Mouse (Mus musculus): ENCODE results near the gene Tada2a. TPM values are rescaled to one million over a fixed set of nuclear protein-coding genes. Genes with fewer than 3 reads are reported as not detected.

Tada2a gene
- 36.4 and 37.8 TPM in 2 replicates for polyA plus RNA-seq (2016; fragmentation: Nextera tagmentation; extraction: Ambion mirVana)

DNA sequence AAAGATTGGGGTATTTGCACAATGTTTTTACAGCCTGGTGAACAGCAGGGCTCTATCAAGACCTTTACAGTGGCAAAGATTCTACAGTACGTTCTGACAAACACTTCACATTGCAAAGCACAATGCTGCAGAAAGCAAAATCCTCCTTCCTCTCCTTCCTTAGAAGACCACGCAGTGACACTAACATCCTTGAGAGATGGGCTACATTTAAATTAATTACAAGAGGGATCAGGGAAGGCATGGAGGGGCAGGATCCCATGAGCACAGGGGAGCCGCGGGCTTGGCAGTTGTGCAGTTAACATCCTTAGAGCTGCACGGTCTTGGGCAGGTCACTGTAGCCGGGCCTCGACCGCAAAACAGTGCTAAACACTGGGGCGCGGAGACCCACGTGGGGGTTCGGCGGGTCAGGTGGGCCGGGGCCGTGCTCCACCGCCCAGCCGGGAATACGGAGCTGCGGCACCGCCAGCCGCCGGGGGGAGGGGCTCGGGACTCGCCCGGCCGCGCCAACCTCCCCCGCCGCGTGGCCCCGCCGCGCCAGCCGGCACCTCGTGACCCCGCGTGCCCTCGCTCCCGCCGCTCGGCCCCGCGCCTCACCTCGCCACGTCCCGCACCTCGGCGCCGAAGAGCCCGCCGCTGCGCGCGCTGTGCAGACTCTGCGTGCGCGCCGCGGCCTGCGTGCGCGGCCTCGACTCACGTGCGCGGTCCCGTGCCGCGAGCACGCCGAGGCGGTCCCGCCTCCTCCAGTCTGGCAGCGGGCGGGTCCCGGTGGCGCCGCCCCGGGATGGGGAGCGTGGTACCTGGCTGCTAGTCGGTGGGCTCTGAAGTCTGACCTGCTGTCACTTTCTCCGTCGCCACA, at the start of gene Tada2a, which contains the start of gene Acaca:
Gene Tada2a (minus strand): TSS at position 658 of the 856 bp plus-strand sequence.
Gene Acaca (plus strand): TSS at position 730 of the 856 bp plus-strand sequence.
- WGBS, result under 1% methylated on average over 82 of the region's 83 CpGs
- peaks cover 35% of the 10 kb centered on the region for H3K36me3 ChIP-seq

GRCm38 (mm10) chr11:84178571-84178970, 49.2 kb upstream of the Tada2a start:
- no peak for DNase-seq (ENCODE audit: low spot score)
- H3K27me3 ChIP-seq (ENCODE audit: low read depth, poor library complexity, severe bottlenecking), result peaks cover 18% of the 10 kb centered on the region; the same call in 1 of the 2 replicates
- peaks cover 31% of the 10 kb centered on the region for H3K4me1 ChIP-seq
- H3K4me3 ChIP-seq, result peak overlapping the region; percentile 79
- 54% methylated on average over 4 of the region's 4 CpGs for WGBS
- H3K27ac ChIP-seq (replicated peaks), result peak overlapping the region; percentile 97; the same call in 1 of the 2 replicates
- no peaks in the 10 kb centered on the region for H3K9me3 ChIP-seq (replicated peaks)
- no peaks in the 10 kb centered on the region for H3K36me3 ChIP-seq

More for the DNA sequence above, at the start of gene Tada2a, which contains the start of gene Acaca:
- Histone ChIP-seq H3K27ac (replicated peaks) (peak within 1 kb of the TSS; percentile 95), H3K4me3 (peak within 1 kb of the TSS; percentile 87), H3K9me3 (replicated peaks) (no peaks in the 10 kb centered on the region), H3K4me1 (peaks cover 17% of the 10 kb centered on the region), H3K27me3 (ENCODE audit: low read depth, poor library complexity, severe bottlenecking) (no peaks in the 10 kb centered on the region)
- peak; percentile 85 for DNase-seq (ENCODE audit: low spot score)

DNA sequence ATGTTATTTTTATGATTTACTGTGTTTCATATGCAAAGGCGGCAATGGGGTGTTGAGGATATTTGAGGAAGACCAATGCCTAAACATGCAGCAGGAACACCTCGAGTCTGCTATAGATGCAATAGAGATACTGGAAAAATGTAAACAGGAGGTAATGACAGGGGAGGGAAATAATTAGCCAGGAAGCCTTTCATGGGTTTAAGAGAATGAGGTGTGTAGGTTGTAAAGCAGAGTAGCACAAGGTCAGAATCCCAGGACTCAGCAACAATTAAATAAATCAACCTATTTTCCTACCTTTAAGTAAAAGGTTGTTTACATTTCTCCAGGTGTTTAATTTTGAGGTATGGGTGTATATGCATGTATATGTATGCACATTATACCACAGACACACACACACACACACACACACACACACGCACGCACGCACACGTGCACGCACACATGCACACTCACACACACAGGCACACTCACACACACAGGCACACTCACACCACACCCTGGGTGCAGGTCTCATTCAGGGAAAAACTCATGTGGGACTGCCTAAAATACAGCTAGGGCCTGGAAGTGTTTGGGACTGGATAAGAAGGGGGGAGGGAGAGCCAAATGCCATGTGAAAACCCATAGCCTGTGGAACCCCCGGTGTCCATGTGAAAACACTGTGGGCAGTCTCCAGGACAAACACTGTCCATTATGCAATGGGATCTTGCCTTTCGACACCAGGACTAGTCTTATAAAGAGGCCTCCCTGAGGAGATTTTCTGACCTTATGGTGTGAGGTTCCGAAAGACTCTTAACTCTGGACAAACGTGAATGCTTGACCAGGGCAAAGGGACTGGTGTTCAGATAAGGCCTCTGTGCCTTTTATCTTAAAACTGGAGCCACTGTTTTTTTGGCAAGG, 43.4 kb upstream of the Tada2a start:
- no peak overlapping the region for H3K4me3 ChIP-seq
- H3K27ac ChIP-seq (replicated peaks), result no peak overlapping the region
- peaks cover 14% of the 10 kb centered on the region for H3K4me1 ChIP-seq
- 67% methylated on average over 11 of the region's 11 CpGs for WGBS
- H3K36me3 ChIP-seq, result no peaks in the 10 kb centered on the region
- H3K27me3 ChIP-seq (ENCODE audit: low read depth, poor library complexity, severe bottlenecking), result peaks cover 6% of the 10 kb centered on the region; the same call in 1 of the 2 replicates
- no peaks in the 10 kb centered on the region for H3K9me3 ChIP-seq (replicated peaks)
- no peak for DNase-seq (ENCODE audit: low spot score)

GRCm38 (mm10) chr11:84168701-84169288, 39.4 kb upstream of the Tada2a start:
- no peak overlapping the region for H3K27ac ChIP-seq (replicated peaks)
- no peaks in the 10 kb centered on the region for H3K9me3 ChIP-seq (replicated peaks)
- H3K36me3 ChIP-seq, result no peaks in the 10 kb centered on the region
- no peak overlapping the region for H3K4me3 ChIP-seq
- 29% methylated on average over 7 of the region's 7 CpGs for WGBS
- H3K27me3 ChIP-seq (ENCODE audit: low read depth, poor library complexity, severe bottlenecking), result peaks cover 7% of the 10 kb centered on the region; the same call in 1 of the 2 replicates
- DNase-seq (ENCODE audit: low spot score), result no peak
- peaks cover 14% of the 10 kb centered on the region for H3K4me1 ChIP-seq

GRCm38 (mm10) chr11:84167046-84167526, 37.7 kb upstream of the Tada2a start, which contains the start of gene Gm11437:
Gene Gm11437 (minus strand): TSS chr11:84167476.
- no peak within 1 kb of the TSS for H3K4me3 ChIP-seq
- WGBS, result 90% methylated on average over 5 of the region's 5 CpGs
- no peaks in the 10 kb centered on the region for H3K36me3 ChIP-seq
- H3K9me3 ChIP-seq (replicated peaks), result no peaks in the 10 kb centered on the region
- no peak within 1 kb of the TSS for H3K27ac ChIP-seq (replicated peaks)
- peaks cover 7% of the 10 kb centered on the region for H3K4me1 ChIP-seq
- peaks cover 7% of the 10 kb centered on the region; the same call in 1 of the 2 replicates for H3K27me3 ChIP-seq (ENCODE audit: low read depth, poor library complexity, severe bottlenecking)
- DNase-seq (ENCODE audit: low spot score), result no peak

DNA sequence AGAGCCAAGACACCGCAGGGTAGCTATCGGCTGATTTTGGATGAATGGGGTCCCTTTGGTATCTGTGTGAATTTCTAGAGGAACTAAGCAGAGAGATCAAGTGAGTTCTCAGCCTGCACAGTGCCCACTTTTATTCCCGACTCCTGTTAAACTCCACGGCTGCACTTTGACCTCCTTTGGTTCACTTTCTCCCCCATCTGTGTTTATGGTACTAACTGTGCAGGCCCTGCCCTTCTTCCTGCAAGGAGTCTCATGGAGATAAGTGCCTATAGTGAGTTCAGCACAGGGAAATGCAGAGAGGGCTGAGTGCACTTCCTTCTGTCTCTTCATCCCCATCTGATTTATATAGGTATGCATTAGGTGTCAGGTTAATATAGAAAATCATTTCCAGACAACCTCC, 35.2 kb upstream of the Tada2a start:
- Histone ChIP-seq H3K4me3 (no peak overlapping the region), H3K9me3 (replicated peaks) (no peaks in the 10 kb centered on the region), H3K4me1 (peaks cover 7% of the 10 kb centered on the region), H3K27ac (replicated peaks) (no peak overlapping the region), H3K36me3 (no peaks in the 10 kb centered on the region), H3K27me3 (ENCODE audit: low read depth, poor library complexity, severe bottlenecking) (peaks cover 7% of the 10 kb centered on the region; the same call in 1 of the 2 replicates)
- no peak for DNase-seq (ENCODE audit: low spot score)
- WGBS, result 74% methylated on average over 4 of the region's 4 CpGs

GRCm38 (mm10) chr11:84164123-84164522, 34.7 kb upstream of the Tada2a start:
- peaks cover 7% of the 10 kb centered on the region; the same call in 1 of the 2 replicates for H3K27me3 ChIP-seq (ENCODE audit: low read depth, poor library complexity, severe bottlenecking)
- H3K9me3 ChIP-seq (replicated peaks), result no peaks in the 10 kb centered on the region
- WGBS, result 89% methylated on average over 6 of the region's 6 CpGs
- H3K4me3 ChIP-seq, result no peak overlapping the region
- DNase-seq (ENCODE audit: low spot score), result no peak
- no peaks in the 10 kb centered on the region for H3K36me3 ChIP-seq
- H3K27ac ChIP-seq (replicated peaks), result no peak overlapping the region
- H3K4me1 ChIP-seq, result peaks cover 7% of the 10 kb centered on the region

GRCm38 (mm10) chr11:84156535-84157262, 27.3 kb upstream of the Tada2a start:
- no peaks in the 10 kb centered on the region for H3K4me1 ChIP-seq
- H3K27me3 ChIP-seq (ENCODE audit: low read depth, poor library complexity, severe bottlenecking), result no peaks in the 10 kb centered on the region
- H3K4me3 ChIP-seq, result no peak overlapping the region
- no peaks in the 10 kb centered on the region for H3K36me3 ChIP-seq
- no peaks in the 10 kb centered on the region for H3K9me3 ChIP-seq (replicated peaks)
- H3K27ac ChIP-seq (replicated peaks), result no peak overlapping the region
- no peak for DNase-seq (ENCODE audit: low spot score)
- WGBS, result 94% methylated on average over 4 of the region's 4 CpGs

DNA sequence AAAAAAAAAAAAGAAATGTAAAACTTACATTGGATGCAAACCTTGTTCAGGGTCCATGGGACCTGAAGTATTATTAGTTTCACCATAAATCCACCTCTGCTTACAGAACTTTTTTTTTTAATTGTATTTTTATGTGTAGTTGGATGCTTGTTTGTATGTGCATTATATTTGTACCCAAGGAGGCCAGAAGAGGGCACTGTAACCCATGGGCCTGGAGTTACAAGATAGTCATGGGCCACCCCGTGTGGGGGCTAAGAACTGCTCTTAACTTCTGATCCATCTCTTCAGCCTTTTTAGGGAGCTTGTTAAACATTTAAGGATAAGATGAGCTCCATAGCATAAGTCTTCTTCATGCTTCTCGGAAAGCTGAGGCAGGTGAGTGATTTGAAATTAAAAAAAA, 21.5 kb upstream of the Tada2a start:
- no peak for DNase-seq (ENCODE audit: low spot score)
- 74% methylated on average over 2 of the region's 2 CpGs for WGBS

GRCm38 (mm10) chr11:84146081-84146480, 16.7 kb upstream of the Tada2a start:
- Histone ChIP-seq H3K36me3 (no peaks in the 10 kb centered on the region), H3K27ac (replicated peaks) (no peak overlapping the region), H3K4me1 (peaks cover 13% of the 10 kb centered on the region), H3K9me3 (replicated peaks) (no peaks in the 10 kb centered on the region), H3K4me3 (no peak overlapping the region), H3K27me3 (ENCODE audit: low read depth, poor library complexity, severe bottlenecking) (no peaks in the 10 kb centered on the region)
- no peak for DNase-seq (ENCODE audit: low spot score)
- 41% methylated on average over 3 of the region's 3 CpGs for WGBS

More for the DNA sequence above, 21.5 kb upstream of the Tada2a start:
- Histone ChIP-seq H3K36me3 (no peaks in the 10 kb centered on the region), H3K4me1 (peaks cover 8% of the 10 kb centered on the region), H3K4me3 (no peak overlapping the region), H3K9me3 (replicated peaks) (no peaks in the 10 kb centered on the region), H3K27ac (replicated peaks) (no peak overlapping the region), H3K27me3 (ENCODE audit: low read depth, poor library complexity, severe bottlenecking) (no peaks in the 10 kb centered on the region)

GRCm38 (mm10) chr11:84145201-84145798, 15.9 kb upstream of the Tada2a start:
- no peak overlapping the region for H3K27ac ChIP-seq (replicated peaks)
- H3K27me3 ChIP-seq (ENCODE audit: low read depth, poor library complexity, severe bottlenecking), result no peaks in the 10 kb centered on the region
- H3K9me3 ChIP-seq (replicated peaks), result no peaks in the 10 kb centered on the region
- no peaks in the 10 kb centered on the region for H3K36me3 ChIP-seq
- H3K4me1 ChIP-seq, result peaks cover 13% of the 10 kb centered on the region
- WGBS, result 79% methylated on average over 10 of the region's 10 CpGs
- no peak for DNase-seq (ENCODE audit: low spot score)
- H3K4me3 ChIP-seq, result no peak overlapping the region
